Mouse (Mus musculus) stomach, embryonic 16.5 days (tissue): Measurements from ENCODE around the gene Zfp112. TPM values are rescaled to one million over a fixed set of nuclear protein-coding genes. Genes with fewer than 3 reads are reported as not detected.
"Not testable (repeated sequence)": the region's sequence is repeated elsewhere in the genome, so short reads cannot be mapped to it uniquely, and the experiment has no call there.

ENCODE experiments used
- ATAC-seq: fragments of 200-750 bp; cut with Nextera tagmentation; 2 replicates; pipeline ENCODE4 v1.8.0; 2017; ENCODE audit warnings: moderate number of reproducible peaks, moderate TSS enrichment; ENCODE audit not compliant: insufficient read depth, low FRiP score
- H3K27ac ChIP-seq: fragments of 300-500 bp; sonication (generic); 2 replicates; pipeline ENCODE4 v1.5.1; 2014; ENCODE audit warnings: low read length
- H3K27me3 ChIP-seq: fragments of 300-500 bp; sonication (generic); 2 replicates; pipeline ENCODE4 v1.6.1; 2014; ENCODE audit warnings: low read length, control low read depth, mixed read lengths; ENCODE audit not compliant: control insufficient read depth, insufficient read depth
- H3K36me3 ChIP-seq: fragments of 300-500 bp; sonication (generic); 2 replicates; pipeline ENCODE4 v1.6.1; 2014; ENCODE audit warnings: low read length; ENCODE audit not compliant: control insufficient read depth, insufficient read depth
- H3K4me1 ChIP-seq: fragments of 300-500 bp; sonication (generic); 2 replicates; pipeline ENCODE4 v1.6.1; 2014; ENCODE audit warnings: low read length, control low read depth, mixed read lengths; ENCODE audit not compliant: control insufficient read depth, insufficient read depth
- H3K4me2 ChIP-seq: fragments of 300-500 bp; sonication (generic); 2 replicates; pipeline ENCODE4 v1.6.1; 2014; ENCODE audit warnings: low read depth, low read length, mixed read lengths
- H3K4me3 ChIP-seq: fragments of 300-500 bp; sonication (generic); replicated peaks from 2 replicates; pipeline ENCODE4 v1.5.1; 2014; ENCODE audit warnings: mild to moderate bottlenecking, low read length
- H3K9ac ChIP-seq: fragments of 300-500 bp; sonication (generic); 2 replicates; pipeline ENCODE4 v1.6.1; 2014; ENCODE audit warnings: low read length
- H3K9me3 ChIP-seq: fragments of 300-500 bp; sonication (generic); replicated peaks from 2 replicates; pipeline ENCODE4 v1.6.1; 2016; ENCODE audit warnings: low read length, control low read depth; ENCODE audit not compliant: control insufficient read depth
- WGBS: fragments of 180-500 bp; shearing (Covaris S2); extraction: QIAGEN DNeasy Blood & Tissue Kit; methylation state at CpG from one replicate; pipeline ENCODE4 v1.1.7; 2014; 5-methylcytosine and 5-hydroxymethylcytosine counted together
- polyA plus RNA-seq: library from polyadenylated mRNA; unstranded; fragments of >200 nt; fragmentation: Nextera tagmentation; extraction: Ambion mirVana; gene quantifications from 2 replicates; pipeline ENCODE4 v1.2.1, GENCODE M21; 2015

Zfp112 gene
- polyA plus RNA-seq: 6.1 and 6.9 TPM in 2 replicates

DNA sequence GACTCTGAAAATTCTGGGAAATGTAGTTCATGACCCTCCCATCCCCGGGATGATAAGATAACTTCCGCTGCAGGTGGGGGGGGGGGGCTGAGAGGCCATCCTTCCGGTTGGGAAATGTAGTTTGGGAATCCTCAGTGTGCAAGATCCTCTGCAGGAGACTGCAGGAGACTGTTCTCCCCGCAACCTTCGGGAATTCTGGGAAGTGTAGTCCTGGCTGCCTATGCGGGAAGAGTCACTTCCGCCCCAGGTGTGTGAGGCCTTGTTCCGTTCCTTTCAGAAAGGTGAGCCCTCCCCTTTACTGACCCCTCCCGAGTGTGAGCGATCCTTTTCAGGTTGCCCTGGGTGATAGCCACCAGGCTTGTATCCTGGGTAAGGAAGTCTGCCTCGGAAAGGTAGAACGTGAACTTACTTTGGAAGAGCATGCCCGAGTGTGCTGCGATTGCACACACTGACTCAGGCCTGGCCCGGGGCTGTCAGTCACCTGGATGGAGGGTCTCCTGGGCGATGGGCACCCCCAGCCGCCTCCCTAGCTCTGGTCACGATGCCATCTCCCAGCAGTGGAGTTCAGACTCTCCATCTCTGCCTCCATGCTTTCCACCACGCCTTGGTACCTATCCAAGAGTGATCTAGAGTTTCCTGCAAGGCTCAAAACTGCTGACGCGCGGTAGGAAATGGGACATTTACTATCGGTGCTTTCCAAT, at the start of gene Zfp112:
Gene Zfp112 (plus strand): TSS at position 159 of the 701 bp plus-strand sequence.
- peaks cover 20% of the 10 kb centered on the region for H3K36me3 ChIP-seq
- WGBS: 1% methylated on average over 23 of the region's 23 CpGs
- H3K4me1 ChIP-seq: peaks cover 4% of the 10 kb centered on the region; the same call in 1 of the 2 replicates
- peak; percentile 96 for ATAC-seq
- peak within 1 kb of the TSS; percentile 70 for H3K4me3 ChIP-seq
- H3K4me2 ChIP-seq: peak within 1 kb of the TSS; percentile 80
- H3K9ac ChIP-seq: peak within 1 kb of the TSS; percentile 86
- no peaks in the 10 kb centered on the region for H3K27me3 ChIP-seq
- peak within 1 kb of the TSS; percentile 89 for H3K27ac ChIP-seq
- peaks cover 19% of the 10 kb centered on the region for H3K9me3 ChIP-seq

DNA sequence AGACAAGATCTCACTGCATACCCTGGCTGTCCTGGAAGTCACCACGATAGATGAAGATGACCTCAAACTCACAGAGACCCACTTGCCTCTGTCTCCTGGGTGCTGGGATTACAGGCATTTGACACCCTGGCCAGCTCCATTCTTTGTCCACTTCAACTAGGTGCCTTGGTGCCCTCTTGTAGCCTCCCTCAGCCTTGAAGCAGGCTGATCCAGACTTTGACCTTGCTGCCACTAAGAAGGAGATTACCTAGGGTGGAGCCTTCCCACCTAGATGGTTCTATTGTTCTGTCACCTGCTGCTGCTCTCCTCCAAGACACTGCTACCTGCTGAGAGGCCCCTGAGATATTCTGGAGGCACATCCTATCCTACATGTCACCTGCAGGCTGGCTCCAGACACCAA, 37.7 kb upstream of the Zfp112 start:
- not testable (repeated sequence) for H3K36me3 ChIP-seq, H3K4me1 ChIP-seq, H3K4me3 ChIP-seq, H3K4me2 ChIP-seq, H3K27ac ChIP-seq, H3K27me3 ChIP-seq, ATAC-seq, H3K9ac ChIP-seq, H3K9me3 ChIP-seq
- 19% methylated on average over 1 of the region's 1 CpGs for WGBS

DNA sequence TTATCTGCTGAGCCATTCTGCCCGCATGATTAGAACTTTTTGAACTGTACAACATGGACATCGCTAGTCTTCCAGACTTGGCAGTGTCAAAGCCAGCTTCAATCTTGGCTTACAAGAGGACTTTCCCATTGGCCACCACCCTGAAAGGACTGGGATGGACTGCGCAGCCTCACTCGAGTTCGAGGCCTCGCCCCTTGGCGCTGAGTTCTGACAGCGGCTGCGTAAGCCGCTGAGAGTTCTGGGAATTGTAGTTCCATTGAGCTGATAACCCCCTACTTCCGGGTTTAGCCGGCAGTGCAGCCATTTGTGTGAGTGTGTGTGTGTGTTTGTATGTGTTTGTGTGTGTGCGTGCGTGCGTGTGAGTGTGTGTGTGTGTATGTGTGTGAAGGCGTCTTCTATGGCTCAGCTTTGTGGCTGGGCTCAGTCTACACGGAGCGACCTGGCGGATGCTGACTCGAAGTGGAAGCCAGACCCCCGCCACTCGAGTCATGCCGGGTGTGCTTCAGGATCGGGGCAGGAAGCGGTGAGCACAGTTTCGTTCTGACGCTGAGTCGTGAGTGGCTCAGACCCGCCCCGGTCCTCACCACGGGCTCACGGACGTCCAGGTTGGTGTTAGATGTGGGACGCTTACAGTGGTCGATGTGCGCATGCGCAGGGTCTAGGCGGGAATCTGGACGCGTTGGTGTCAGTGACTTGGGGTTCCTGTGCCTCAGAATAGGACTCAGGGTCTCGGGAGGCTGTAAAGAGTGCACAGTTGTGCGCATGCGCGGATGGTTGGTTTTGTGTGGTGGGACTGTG, 30.3 kb upstream of the Zfp112 start, which contains the start of gene Zfp180:
Gene Zfp180 (plus strand): TSS at position 291 of the 798 bp plus-strand sequence.
- 17% methylated on average over 44 of the region's 44 CpGs for WGBS
- H3K4me2 ChIP-seq: peak within 1 kb of the TSS; percentile 78
- peaks cover 12% of the 10 kb centered on the region for H3K4me1 ChIP-seq
- H3K36me3 ChIP-seq: peaks cover 4% of the 10 kb centered on the region; the same call in 1 of the 2 replicates
- H3K27me3 ChIP-seq: no peaks in the 10 kb centered on the region
- H3K9ac ChIP-seq: peak within 1 kb of the TSS; percentile 79
- peak within 1 kb of the TSS; percentile 84 for H3K4me3 ChIP-seq
- peak within 1 kb of the TSS; percentile 91 for H3K27ac ChIP-seq
- H3K9me3 ChIP-seq: no peaks in the 10 kb centered on the region
- peak; percentile 98 for ATAC-seq

GRCm38 (mm10) chr7:24082457-24083235, 29.5 kb upstream of the Zfp112 start:
- peak; percentile 5; the same call in 1 of the 2 replicates for ATAC-seq
- Histone ChIP-seq H3K4me2 (peak overlapping the region; percentile 78), H3K36me3 (peaks cover 6% of the 10 kb centered on the region), H3K4me3 (peak overlapping the region; percentile 84), H3K27me3 (no peaks in the 10 kb centered on the region), H3K9me3 (no peaks in the 10 kb centered on the region), H3K27ac (peak overlapping the region; percentile 91), H3K4me1 (peaks cover 12% of the 10 kb centered on the region), H3K9ac (peak overlapping the region; percentile 79)
- 39% methylated on average over 15 of the region's 15 CpGs for WGBS

GRCm38 (mm10) chr7:24086871-24087270, 25.2 kb upstream of the Zfp112 start:
- no peaks in the 10 kb centered on the region for H3K27me3 ChIP-seq
- no peak overlapping the region for H3K9ac ChIP-seq
- 96% methylated on average over 4 of the region's 4 CpGs for WGBS
- H3K4me2 ChIP-seq: no peak overlapping the region
- ATAC-seq: no peak
- H3K9me3 ChIP-seq: no peaks in the 10 kb centered on the region
- no peak overlapping the region for H3K27ac ChIP-seq
- H3K4me1 ChIP-seq: peaks cover 12% of the 10 kb centered on the region
- no peak overlapping the region for H3K4me3 ChIP-seq
- H3K36me3 ChIP-seq: peaks cover 12% of the 10 kb centered on the region

DNA sequence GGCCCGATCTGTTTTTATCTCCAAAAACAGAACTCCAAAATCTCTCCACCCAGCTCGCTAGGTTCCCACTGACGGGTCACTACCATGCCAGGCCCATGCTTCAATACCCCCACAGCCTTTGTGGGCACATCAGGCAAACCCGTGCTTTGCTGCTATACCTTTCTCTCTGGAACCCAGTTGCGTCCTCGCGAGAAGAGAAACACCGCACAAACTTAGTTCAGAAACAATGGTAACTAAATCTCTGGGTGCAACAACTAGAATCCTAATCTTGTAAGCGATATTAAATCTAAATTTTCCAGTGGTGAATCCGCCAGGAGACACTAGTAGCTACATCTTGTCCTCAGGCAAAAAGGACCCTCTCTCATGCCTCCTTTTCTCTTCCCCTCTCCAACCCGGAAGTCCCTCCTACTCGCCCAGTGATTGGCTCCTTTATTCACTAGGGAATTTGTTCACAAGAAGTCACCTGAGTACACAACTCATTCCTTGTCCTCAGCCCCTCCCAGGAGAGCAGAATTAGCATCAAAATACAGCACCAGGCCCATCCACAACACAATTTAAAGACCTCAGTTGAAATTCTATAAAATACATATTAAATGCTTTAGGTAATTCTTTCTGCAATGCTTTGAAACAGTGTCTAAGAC, 24.5 kb upstream of the Zfp112 start:
- no peak overlapping the region for H3K27ac ChIP-seq
- peaks cover 12% of the 10 kb centered on the region for H3K36me3 ChIP-seq
- ATAC-seq: no peak
- peaks cover 10% of the 10 kb centered on the region for H3K4me1 ChIP-seq
- H3K9me3 ChIP-seq: no peaks in the 10 kb centered on the region
- H3K4me3 ChIP-seq: no peak overlapping the region
- WGBS: 93% methylated on average over 12 of the region's 12 CpGs
- no peaks in the 10 kb centered on the region for H3K27me3 ChIP-seq
- no peak overlapping the region for H3K9ac ChIP-seq
- no peak overlapping the region for H3K4me2 ChIP-seq

DNA sequence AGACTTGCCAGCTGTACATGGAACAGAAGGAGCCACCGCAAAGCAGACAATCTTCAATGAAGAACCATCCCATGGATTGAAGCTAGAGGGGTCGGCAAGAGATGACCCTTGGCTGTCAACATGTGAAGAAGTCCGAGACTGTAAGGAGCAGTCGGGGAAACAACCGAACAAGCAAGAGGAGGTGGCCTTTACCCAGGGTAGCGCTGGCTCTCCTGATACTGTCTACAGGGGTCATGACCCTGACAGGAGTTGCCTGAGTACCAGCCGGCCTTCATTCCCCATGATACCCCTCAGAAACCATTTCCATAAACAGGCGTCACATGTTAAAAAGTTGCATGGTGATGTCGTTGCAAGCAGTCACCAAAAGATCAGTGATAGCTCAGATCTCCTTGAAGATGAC, 7.7 kb upstream of the Zfp112 start:
- Histone ChIP-seq H3K27ac (no peak overlapping the region), H3K4me1 (no peaks in the 10 kb centered on the region), H3K36me3 (peaks cover 99% of the 10 kb centered on the region), H3K4me3 (no peak overlapping the region), H3K4me2 (no peak overlapping the region), H3K9me3 (peaks cover 88% of the 10 kb centered on the region), H3K9ac (no peak overlapping the region), H3K27me3 (no peaks in the 10 kb centered on the region)
- no peak for ATAC-seq
- 95% methylated on average over 9 of the region's 9 CpGs for WGBS

GRCm38 (mm10) chr7:24105144-24105703, 6.9 kb upstream of the Zfp112 start:
- H3K4me3 ChIP-seq: no peak overlapping the region
- ATAC-seq: no peak
- H3K9ac ChIP-seq: no peak overlapping the region

More at GRCm38 (mm10) chr7:24105144-24105703, 6.9 kb upstream of the Zfp112 start:
- Histone ChIP-seq H3K27me3 (no peaks in the 10 kb centered on the region), H3K36me3 (peaks cover 91% of the 10 kb centered on the region), H3K9me3 (peaks cover 88% of the 10 kb centered on the region), H3K4me1 (no peaks in the 10 kb centered on the region), H3K4me2 (no peak overlapping the region), H3K27ac (no peak overlapping the region)
- WGBS: 93% methylated on average over 18 of the region's 18 CpGs
